Mouse (Mus musculus) stomach, postnatal 0 days (tissue): Measurements from ENCODE around the gene Fam49a. TPM values are rescaled to one million over a fixed set of nuclear protein-coding genes. Genes with fewer than 3 reads are reported as not detected.
"Not testable (repeated sequence)": the region's sequence is repeated elsewhere in the genome, so short reads cannot be mapped to it uniquely, and the experiment has no call there.

Experiments
- ATAC-seq: fragments of 200-750 bp; cut with Nextera tagmentation; 2 replicates; pipeline ENCODE4 v1.8.0; 2017; ENCODE audit not compliant: low FRiP score, low TSS enrichment
- DNase-seq: peaks from one replicate; pipeline ENCODE4 v3.0.0-alpha.2; 2016; ENCODE audit warnings: low spot score
- H3K27ac ChIP-seq: fragments of 300-500 bp; sonication (generic); replicated peaks from 2 replicates; pipeline ENCODE4 v1.5.1; 2014; ENCODE audit warnings: mild to moderate bottlenecking, control low read depth
- H3K27me3 ChIP-seq: fragments of 300-500 bp; sonication (generic); 2 replicates; pipeline ENCODE4 v1.6.1; 2014; ENCODE audit warnings: low read length; ENCODE audit not compliant: control insufficient read depth, insufficient read depth
- H3K36me3 ChIP-seq: fragments of 300-500 bp; sonication (generic); 2 replicates; pipeline ENCODE4 v1.6.1; 2014; ENCODE audit warnings: low read length, mixed read lengths; ENCODE audit not compliant: control insufficient read depth, insufficient read depth
- H3K4me1 ChIP-seq: fragments of 300-500 bp; sonication (generic); replicated peaks from 2 replicates; pipeline ENCODE4 v1.6.1; 2014; ENCODE audit warnings: antibody characterized with exemption; ENCODE audit not compliant: control insufficient read depth, insufficient read depth
- H3K4me2 ChIP-seq: fragments of 300-500 bp; sonication (generic); replicated peaks from 2 replicates; pipeline ENCODE4 v1.6.1; 2014; ENCODE audit warnings: low read depth, mild to moderate bottlenecking, control low read depth, moderate library complexity
- H3K4me3 ChIP-seq: fragments of 300-500 bp; sonication (generic); 2 replicates; pipeline ENCODE4 v1.5.1; 2014; ENCODE audit warnings: low read depth, low read length, control low read depth
- H3K9ac ChIP-seq: fragments of 300-500 bp; sonication (generic); 2 replicates; pipeline ENCODE4 v1.6.1; 2014; ENCODE audit warnings: mild to moderate bottlenecking, low read length, control low read depth, mixed read lengths
- H3K9me3 ChIP-seq: fragments of 300-500 bp; sonication (generic); 2 replicates; pipeline ENCODE4 v1.6.1; 2016; ENCODE audit warnings: low read length; ENCODE audit not compliant: control insufficient read depth
- CTCF ChIP-seq: IDR thresholded peaks from 2 replicates; pipeline ENCODE4 v1.5.1; 2016; ENCODE audit warnings: antibody characterized with exemption, low read depth, mild to moderate bottlenecking, moderate library complexity
- EP300 ChIP-seq: optimal IDR thresholded peaks from 2 replicates; pipeline ENCODE3; 2016; ENCODE audit warnings: antibody characterized with exemption
- WGBS: fragments of 180-500 bp; shearing (Covaris S2); extraction: QIAGEN DNeasy Blood & Tissue Kit; methylation state at CpG from one replicate; pipeline ENCODE4 v1.1.7; 2014; 5-methylcytosine and 5-hydroxymethylcytosine counted together
- polyA plus RNA-seq: library from polyadenylated mRNA; unstranded; fragments of >200 nt; fragmentation: Nextera tagmentation; extraction: Ambion mirVana; gene quantifications from 2 replicates; pipeline ENCODE4 v1.2.1, GENCODE M21; 2015

Fam49a gene
- polyA plus RNA-seq, 1 experiment from 2014 or later = 5.3 TPM

DNA sequence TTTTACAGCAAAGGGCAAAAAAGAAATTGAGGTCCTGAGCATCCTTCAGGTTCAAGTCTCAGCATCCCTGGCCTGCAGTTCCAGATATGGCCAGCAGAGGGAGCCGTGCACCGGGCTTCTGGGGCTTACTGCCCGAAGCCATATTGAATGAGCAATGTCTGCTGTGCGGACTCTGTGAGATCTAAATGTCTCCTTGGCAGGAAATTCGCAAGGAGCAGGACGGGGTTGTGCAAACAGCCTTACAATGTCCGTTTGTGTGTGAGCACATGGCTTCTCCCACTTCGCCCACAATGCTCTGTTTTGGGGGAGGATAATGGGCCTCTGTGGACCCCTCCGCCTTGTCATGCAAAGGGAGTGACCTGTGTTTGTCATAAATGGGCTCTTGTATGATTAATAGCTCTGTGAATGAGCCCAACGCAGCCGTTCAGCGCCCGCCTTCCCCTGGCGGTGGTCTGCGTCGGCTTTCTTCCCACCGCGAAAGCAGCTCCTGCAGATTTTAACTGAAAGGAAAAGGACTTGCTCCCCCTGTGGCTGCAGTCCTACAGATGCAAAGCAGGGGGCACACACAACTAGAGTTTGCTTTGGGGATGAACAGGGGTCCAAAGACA is 61.8 kb downstream of the Fam49a start:
- Histone ChIP-seq H3K27ac (peak overlapping the region; percentile 56; the same call in 1 of the 2 replicates), H3K4me1 (no peaks in the 10 kb centered on the region), H3K9me3 (no peaks in the 10 kb centered on the region), H3K4me2 (peak overlapping the region; percentile 63), H3K4me3 (peak overlapping the region; percentile 35), H3K9ac (peak overlapping the region; percentile 45; the same call in 1 of the 2 replicates), H3K36me3 (no peaks in the 10 kb centered on the region), H3K27me3 (no peaks in the 10 kb centered on the region)
- peak; percentile 87 for ATAC-seq
- peak; percentile 89 for DNase-seq
- WGBS = 3% methylated on average over 18 of the region's 18 CpGs
- TF ChIP-seq CTCF (peak; percentile 98), EP300 (no peak)

DNA sequence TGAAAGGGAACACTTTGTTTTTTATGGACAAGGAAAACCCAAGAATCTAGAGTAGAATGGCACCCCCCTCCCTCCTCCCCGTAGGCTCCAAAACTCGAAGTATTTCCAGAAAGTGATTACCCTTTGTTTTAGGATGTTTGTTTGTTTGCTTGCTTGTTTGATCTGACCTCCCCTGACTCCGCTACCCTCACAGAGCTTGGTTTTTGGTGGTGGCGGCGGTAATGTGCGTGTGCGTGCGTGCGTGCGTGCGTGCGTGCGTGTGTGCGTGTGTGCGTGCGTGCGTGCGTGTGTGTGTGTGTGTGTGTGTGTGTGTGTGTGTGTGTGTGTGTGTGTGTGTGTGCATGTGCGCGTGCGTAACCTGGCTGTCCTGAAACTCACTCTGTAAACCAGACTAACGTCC is 62.3 kb downstream of the Fam49a start:
- not testable (repeated sequence) for ATAC-seq, H3K27ac ChIP-seq, H3K36me3 ChIP-seq, H3K4me1 ChIP-seq, H3K27me3 ChIP-seq, DNase-seq, H3K9me3 ChIP-seq
- Histone ChIP-seq H3K4me3 (peak overlapping the region; percentile 35; the same call in 1 of the 2 replicates), H3K9ac (peak overlapping the region; percentile 45; the same call in 1 of the 2 replicates), H3K4me2 (peak overlapping the region; percentile 63)
- WGBS = 95% methylated on average over 20 of the region's 22 CpGs

- Histone ChIP-seq H3K4me1 (no peaks in the 10 kb centered on the region), H3K27ac (no peak overlapping the region), H3K9me3 (no peaks in the 10 kb centered on the region), H3K9ac (no peak overlapping the region), H3K36me3 (no peaks in the 10 kb centered on the region), H3K27me3 (no peaks in the 10 kb centered on the region), H3K4me3 (no peak overlapping the region), H3K4me2 (no peak overlapping the region)
- no peak for ATAC-seq
- TF ChIP-seq CTCF (no peak), EP300 (no peak)
- DNase-seq = no peak
- WGBS = 91% methylated on average over 11 of the region's 11 CpGs
These were observed 71.8 kb downstream of the Fam49a start for GRCm38 (mm10) chr12:12333526-12334310.

DNA sequence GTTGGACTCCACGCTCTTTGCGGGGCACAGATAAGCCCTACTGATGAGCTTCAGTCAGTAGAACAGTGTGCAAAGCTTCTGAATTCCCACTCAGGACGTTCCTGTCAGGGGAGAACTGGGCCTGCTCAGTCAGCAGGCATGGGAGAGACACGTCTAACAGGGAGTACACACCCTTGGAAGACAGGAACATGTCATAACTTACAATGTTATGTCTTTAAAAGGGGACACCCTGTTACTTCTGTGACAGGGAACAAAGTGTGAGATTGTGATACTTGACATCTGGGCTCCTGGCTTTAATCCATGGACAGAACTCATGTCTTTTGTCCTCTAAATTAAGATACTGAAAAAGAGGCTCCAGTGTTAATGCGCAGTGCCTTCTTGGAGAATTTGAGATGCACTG is 72.5 kb downstream of the Fam49a start:
- ATAC-seq = no peak
- WGBS = 78% methylated on average over 5 of the region's 5 CpGs

GRCm38 (mm10) chr12:12335566-12335965 is 73.6 kb downstream of the Fam49a start:
- H3K4me3 ChIP-seq = no peak overlapping the region
- H3K9me3 ChIP-seq = no peaks in the 10 kb centered on the region
- H3K27ac ChIP-seq = no peak overlapping the region
- no peaks in the 10 kb centered on the region for H3K36me3 ChIP-seq
- ATAC-seq (no peak), DNase-seq (no peak)
- H3K9ac ChIP-seq = no peak overlapping the region
- no peak overlapping the region for H3K4me2 ChIP-seq
- H3K4me1 ChIP-seq = no peaks in the 10 kb centered on the region
- no peaks in the 10 kb centered on the region for H3K27me3 ChIP-seq
- WGBS = 84% methylated on average over 7 of the region's 7 CpGs
- TF ChIP-seq EP300 = no peak
- no peak for TF ChIP-seq CTCF

More for the DNA sequence above, 72.5 kb downstream of the Fam49a start:
- no peaks in the 10 kb centered on the region for H3K36me3 ChIP-seq
- no peak overlapping the region for H3K9ac ChIP-seq
- H3K4me1 ChIP-seq = no peaks in the 10 kb centered on the region
- no peak overlapping the region for H3K27ac ChIP-seq
- no peaks in the 10 kb centered on the region for H3K27me3 ChIP-seq
- no peak overlapping the region for H3K4me3 ChIP-seq
- TF ChIP-seq EP300 = no peak
- TF ChIP-seq CTCF = no peak
- H3K9me3 ChIP-seq = no peaks in the 10 kb centered on the region
- DNase-seq = no peak
- H3K4me2 ChIP-seq = no peak overlapping the region

DNA sequence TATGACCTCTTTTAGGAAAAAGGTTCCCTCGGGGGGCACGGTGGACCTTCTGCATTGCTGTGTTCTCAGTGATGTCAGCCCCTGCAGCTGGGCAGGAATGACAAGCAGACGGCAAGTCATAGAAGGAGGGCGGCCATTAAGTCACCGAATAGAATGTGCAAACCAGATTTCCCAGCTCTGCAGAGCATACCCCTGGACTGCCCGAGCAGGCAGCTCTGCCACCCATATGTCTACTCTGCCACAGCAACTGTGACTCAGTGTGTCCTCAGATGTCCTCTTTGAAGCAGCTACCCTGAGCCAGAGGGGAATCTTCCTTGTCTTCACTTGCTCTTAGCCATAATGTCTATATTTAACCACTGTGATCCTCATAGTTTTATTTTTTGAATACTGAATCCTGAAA is 75.4 kb downstream of the Fam49a start:
- H3K4me2 ChIP-seq = no peak overlapping the region
- no peak overlapping the region for H3K9ac ChIP-seq
- no peak for ATAC-seq
- no peaks in the 10 kb centered on the region for H3K4me1 ChIP-seq
- TF ChIP-seq EP300 (no peak), CTCF (no peak)
- no peaks in the 10 kb centered on the region for H3K27me3 ChIP-seq
- WGBS = 88% methylated on average over 6 of the region's 6 CpGs
- no peaks in the 10 kb centered on the region for H3K9me3 ChIP-seq
- H3K36me3 ChIP-seq = no peaks in the 10 kb centered on the region
- no peak overlapping the region for H3K4me3 ChIP-seq
- H3K27ac ChIP-seq = no peak overlapping the region
- DNase-seq = no peak
